Mouse (Mus musculus) midbrain, embryonic 11.5 days (tissue): Measurements from ENCODE around the gene A630095N17Rik. TPM values are rescaled to one million over a fixed set of nuclear protein-coding genes. Genes with fewer than 3 reads are reported as not detected.

ENCODE experiments used
- ATAC-seq: fragments of 200-750 bp; cut with Nextera tagmentation; 2 replicates; pipeline ENCODE4 v1.8.0; 2017; ENCODE audit warnings: moderate TSS enrichment, moderate library complexity; ENCODE audit not compliant: low FRiP score
- DNase-seq: peaks from one replicate; pipeline ENCODE4 v3.0.0; 2015; ENCODE audit warnings: low spot score; ENCODE audit errors: missing footprints
- H3K27ac ChIP-seq: fragments of 300-500 bp; sonication (generic); 2 replicates; pipeline ENCODE4 v1.5.1; 2014; ENCODE audit warnings: low read depth, low read length
- H3K27me3 ChIP-seq: fragments of 300-500 bp; sonication (generic); 2 replicates; pipeline ENCODE4 v1.6.1; 2014; ENCODE audit warnings: mild to moderate bottlenecking, low read length, moderate library complexity, mixed read lengths; ENCODE audit not compliant: control insufficient read depth, insufficient read depth
- H3K36me3 ChIP-seq: fragments of 300-500 bp; sonication (generic); 2 replicates; pipeline ENCODE4 v1.6.1; 2014; ENCODE audit warnings: mild to moderate bottlenecking, low read length, moderate library complexity, mixed read lengths; ENCODE audit not compliant: control insufficient read depth, insufficient read depth
- H3K4me1 ChIP-seq: fragments of 300-500 bp; sonication (generic); 2 replicates; pipeline ENCODE4 v1.6.1; 2014; ENCODE audit warnings: low read length; ENCODE audit not compliant: control insufficient read depth, insufficient read depth
- H3K4me2 ChIP-seq: fragments of 300-500 bp; sonication (generic); 2 replicates; pipeline ENCODE4 v1.6.1; 2014; ENCODE audit warnings: mild to moderate bottlenecking, moderate library complexity
- H3K4me3 ChIP-seq: fragments of 300-500 bp; sonication (generic); 2 replicates; pipeline ENCODE4 v1.5.1; 2014; ENCODE audit warnings: low read depth, low read length
- H3K9ac ChIP-seq: fragments of 300-500 bp; sonication (generic); 2 replicates; pipeline ENCODE4 v1.6.1; 2014; ENCODE audit warnings: low read length
- H3K9me3 ChIP-seq: fragments of 300-500 bp; sonication (generic); 2 replicates; pipeline ENCODE4 v1.6.1; 2016; ENCODE audit warnings: low read length; ENCODE audit not compliant: control insufficient read depth
- WGBS: fragments of 180-500 bp; shearing (Covaris S2); extraction: QIAGEN DNeasy Blood & Tissue Kit; methylation state at CpG from one replicate; pipeline ENCODE4 v1.1.7; 2014; 5-methylcytosine and 5-hydroxymethylcytosine counted together
- polyA plus RNA-seq: library from polyadenylated mRNA; unstranded; fragments of >200 nt; fragmentation: Nextera tagmentation; extraction: Ambion mirVana; gene quantifications from 2 replicates; pipeline ENCODE4 v1.2.1, GENCODE M21; 2014

Gene A630095N17Rik
- polyA plus RNA-seq, 1 experiment from 2014 or later, result not detected

- WGBS, result 80% methylated on average over 4 of the region's 4 CpGs
- no peak overlapping the region for H3K9ac ChIP-seq
- DNase-seq (no peak), ATAC-seq (no peak)
- no peak overlapping the region for H3K4me2 ChIP-seq
- H3K36me3 ChIP-seq, result no peaks in the 10 kb centered on the region
- H3K4me1 ChIP-seq, result no peaks in the 10 kb centered on the region
- H3K9me3 ChIP-seq, result no peaks in the 10 kb centered on the region
- no peak overlapping the region for H3K4me3 ChIP-seq
- H3K27me3 ChIP-seq, result no peaks in the 10 kb centered on the region
- no peak overlapping the region for H3K27ac ChIP-seq
These were observed 2.7 kb downstream of the A630095N17Rik start for GRCm38 (mm10) chr1:75229158-75229557.

DNA sequence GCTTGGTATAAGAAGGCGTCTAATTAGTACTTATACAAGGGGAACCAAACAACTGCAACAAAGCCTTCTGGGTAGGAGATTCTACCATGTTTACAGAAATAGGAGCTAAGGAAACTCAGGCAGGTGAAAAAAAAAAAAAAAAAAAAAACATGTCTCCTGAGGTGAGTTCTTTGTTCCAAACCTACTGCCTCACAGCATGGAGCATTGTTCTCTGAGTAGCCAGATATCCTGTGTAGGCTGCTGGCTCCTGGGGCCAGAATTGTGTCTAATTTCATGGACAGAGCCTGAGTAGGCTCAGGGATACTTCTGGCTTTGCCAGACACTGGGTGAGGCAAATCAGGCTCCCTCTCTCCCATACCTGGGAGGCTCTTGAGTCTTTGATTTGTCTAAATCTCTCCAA lies 4.2 kb downstream of the A630095N17Rik start:
- Histone ChIP-seq H3K36me3 (no peaks in the 10 kb centered on the region), H3K27me3 (no peaks in the 10 kb centered on the region), H3K4me2 (no peak overlapping the region), H3K4me3 (no peak overlapping the region), H3K4me1 (no peaks in the 10 kb centered on the region), H3K27ac (no peak overlapping the region), H3K9me3 (no peaks in the 10 kb centered on the region), H3K9ac (no peak overlapping the region)
- 93% methylated on average over 1 of the region's 1 CpGs for WGBS
- no peak for DNase-seq
- no peak for ATAC-seq

- Histone ChIP-seq H3K4me3 (no peak overlapping the region), H3K27ac (no peak overlapping the region), H3K9ac (no peak overlapping the region), H3K4me1 (no peaks in the 10 kb centered on the region), H3K36me3 (no peaks in the 10 kb centered on the region), H3K9me3 (no peaks in the 10 kb centered on the region), H3K27me3 (peaks cover 4% of the 10 kb centered on the region), H3K4me2 (no peak overlapping the region)
- no peak for ATAC-seq
- WGBS, result 78% methylated on average over 2 of the region's 2 CpGs
- no peak for DNase-seq
These were observed 5.8 kb downstream of the A630095N17Rik start for GRCm38 (mm10) chr1:75226138-75226537.

GRCm38 (mm10) chr1:75225473-75225872 lies 6.4 kb downstream of the A630095N17Rik start:
- H3K27ac ChIP-seq, result no peak overlapping the region
- DNase-seq (no peak), ATAC-seq (no peak)
- peaks cover 11% of the 10 kb centered on the region for H3K27me3 ChIP-seq
- WGBS, result 62% methylated on average over 3 of the region's 3 CpGs
- no peak overlapping the region for H3K9ac ChIP-seq
- H3K4me3 ChIP-seq, result no peak overlapping the region
- H3K4me2 ChIP-seq, result no peak overlapping the region
- H3K4me1 ChIP-seq, result no peaks in the 10 kb centered on the region
- H3K36me3 ChIP-seq, result no peaks in the 10 kb centered on the region
- no peaks in the 10 kb centered on the region for H3K9me3 ChIP-seq

- Histone ChIP-seq H3K4me1 (peaks cover 7% of the 10 kb centered on the region), H3K4me2 (no peak overlapping the region), H3K9ac (no peak overlapping the region), H3K27ac (no peak overlapping the region), H3K4me3 (no peak overlapping the region), H3K36me3 (no peaks in the 10 kb centered on the region), H3K9me3 (no peaks in the 10 kb centered on the region), H3K27me3 (peaks cover 30% of the 10 kb centered on the region)
- DNase-seq (no peak), ATAC-seq (no peak)
- 73% methylated on average over 6 of the region's 6 CpGs for WGBS
These were observed 8.4 kb downstream of the A630095N17Rik start for GRCm38 (mm10) chr1:75223532-75223931.

DNA sequence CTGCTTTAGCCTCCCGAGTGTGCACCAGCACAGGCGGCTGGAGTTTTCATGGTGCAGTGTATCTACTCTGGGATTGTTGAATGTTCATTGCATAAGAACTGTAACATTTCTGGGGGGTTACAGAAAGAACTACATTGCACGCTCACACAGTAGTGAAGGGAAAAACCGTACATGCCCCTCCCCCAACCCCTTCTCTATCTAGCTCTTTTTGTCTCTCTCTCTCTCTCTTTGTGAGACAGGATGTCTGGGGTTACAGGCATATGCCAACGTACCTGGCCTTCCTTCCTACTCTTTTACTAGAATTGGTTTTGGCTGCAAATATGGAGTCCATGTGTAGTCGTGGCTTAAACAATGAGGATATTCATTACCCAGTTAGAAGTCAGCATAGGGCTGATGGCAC lies 9.0 kb downstream of the A630095N17Rik start:
- H3K27ac ChIP-seq, result no peak overlapping the region
- H3K9ac ChIP-seq, result no peak overlapping the region
- ATAC-seq, result no peak
- no peaks in the 10 kb centered on the region for H3K36me3 ChIP-seq
- peaks cover 37% of the 10 kb centered on the region for H3K27me3 ChIP-seq
- DNase-seq, result no peak
- H3K9me3 ChIP-seq, result no peaks in the 10 kb centered on the region
- no peak overlapping the region for H3K4me3 ChIP-seq
- WGBS, result 82% methylated on average over 6 of the region's 6 CpGs
- H3K4me2 ChIP-seq, result no peak overlapping the region
- peaks cover 11% of the 10 kb centered on the region for H3K4me1 ChIP-seq

- Histone ChIP-seq H3K9me3 (no peaks in the 10 kb centered on the region), H3K27me3 (peaks cover 47% of the 10 kb centered on the region), H3K4me2 (no peak overlapping the region), H3K27ac (no peak overlapping the region), H3K4me3 (no peak overlapping the region), H3K4me1 (peaks cover 11% of the 10 kb centered on the region), H3K36me3 (no peaks in the 10 kb centered on the region), H3K9ac (no peak overlapping the region)
- DNase-seq (no peak), ATAC-seq (no peak)
- WGBS, result 88% methylated on average over 3 of the region's 3 CpGs
These were observed 10.4 kb downstream of the A630095N17Rik start for GRCm38 (mm10) chr1:75221538-75221937.

GRCm38 (mm10) chr1:75219531-75219930 lies 12.4 kb downstream of the A630095N17Rik start, which contains the start of gene Tuba4a:
Gene Tuba4a, minus strand, starts transcription at chr1:75219865.
- Histone ChIP-seq H3K4me2 (peak within 1 kb of the TSS; percentile 94), H3K27ac (no peak within 1 kb of the TSS), H3K4me1 (peaks cover 11% of the 10 kb centered on the region), H3K27me3 (peaks cover 47% of the 10 kb centered on the region), H3K36me3 (0 out of 2 replicates have a peak, but pooled peaks cover 2% of the 10 kb centered on the region), H3K4me3 (peak within 1 kb of the TSS; percentile 49), H3K9me3 (no peaks in the 10 kb centered on the region), H3K9ac (peak within 1 kb of the TSS; percentile 47)
- WGBS, result under 1% methylated on average over 34 of the region's 34 CpGs
- DNase-seq, result peak; percentile 94
- ATAC-seq, result peak; percentile 49; the same call in 1 of the 2 replicates

GRCm38 (mm10) chr1:75219078-75219477 lies 12.8 kb downstream of the A630095N17Rik start:
- Histone ChIP-seq H3K4me1 (peaks cover 11% of the 10 kb centered on the region), H3K27ac (no peak overlapping the region), H3K36me3 (0 out of 2 replicates have a peak, but pooled peaks cover 4% of the 10 kb centered on the region), H3K4me3 (peak overlapping the region; percentile 49), H3K9ac (peak overlapping the region; percentile 47), H3K27me3 (peaks cover 47% of the 10 kb centered on the region), H3K4me2 (peak overlapping the region; percentile 94), H3K9me3 (no peaks in the 10 kb centered on the region)
- peak; percentile 94 for DNase-seq
- under 1% methylated on average over 24 of the region's 24 CpGs for WGBS
- peak; percentile 81 for ATAC-seq
